Mouse (Mus musculus) MEL (cell line): ENCODE data around the gene Ceacam19. TPM values are rescaled to one million over a fixed set of nuclear protein-coding genes. Genes with fewer than 3 reads are reported as not detected.

Experiments used
- DNase-seq: peaks from one replicate; pipeline ENCODE4 v3.0.0; 2011; ENCODE audit warnings: low read depth, low spot score
- H3K27ac ChIP-seq: 2 replicates; pipeline ENCODE4 v1.5.1; 2012; ENCODE audit warnings: low read depth, mild to moderate bottlenecking, control low read depth, low read length, moderate library complexity; ENCODE audit not compliant: control insufficient read depth
- H3K27me3 ChIP-seq, 2 experiments: fragments of 150-350 bp in 1 of 2; sonication (generic) in 1 of 2; 2 replicates each; pipeline ENCODE4 v1.6.1; 2012; ENCODE audit warnings: low read length in 2 of 2, mild to moderate bottlenecking in 2 of 2, improper control_type of control experiment in 1 of 2, moderate library complexity in 1 of 2; ENCODE audit not compliant: insufficient read depth in 2 of 2, control insufficient read depth in 1 of 2
- H3K36me3 ChIP-seq, 2 experiments: 2 replicates each; pipeline ENCODE4 v1.6.1; 2012 to 2014; ENCODE audit warnings: low read length in 2 of 2, improper control_type of control experiment in 1 of 2, inconsistent platforms in 1 of 2, mild to moderate bottlenecking in 1 of 2; ENCODE audit not compliant: insufficient read depth in 2 of 2, control insufficient read depth in 1 of 2
- H3K4me1 ChIP-seq, 2 experiments: fragments of 150-350 bp in 1 of 2; sonication (generic) in 1 of 2; 2 replicates each; pipeline ENCODE4 v1.6.1; 2012; ENCODE audit warnings: low read length in 2 of 2, improper control_type of control experiment in 1 of 2, mild to moderate bottlenecking in 1 of 2; ENCODE audit not compliant: insufficient read depth in 2 of 2, control insufficient read depth in 1 of 2
- H3K4me3 ChIP-seq, 2 experiments: fragments of 150-350 bp in 1 of 2; sonication (generic) in 1 of 2; 2 replicates each; pipeline ENCODE4 v1.5.1; 2012; ENCODE audit warnings: low read depth in 2 of 2, low read length in 2 of 2, mild to moderate bottlenecking in 2 of 2, moderate library complexity in 2 of 2, control low read depth in 1 of 2, improper control_type of control experiment in 1 of 2; ENCODE audit not compliant: control insufficient read depth in 1 of 2, insufficient read depth in 1 of 2
- H3K79me2 ChIP-seq: 2 replicates; pipeline ENCODE4 v1.6.1; 2012; ENCODE audit warnings: mild to moderate bottlenecking, low read length, moderate library complexity; ENCODE audit not compliant: control insufficient read depth, poor library complexity, insufficient read depth
- H3K9ac ChIP-seq: 2 replicates; pipeline ENCODE4 v1.6.1; 2012; ENCODE audit warnings: low read depth, mild to moderate bottlenecking, control low read depth, low read length, moderate library complexity; ENCODE audit not compliant: control insufficient read depth, poor library complexity, severe bottlenecking
- H3K9me3 ChIP-seq: fragments of 150-350 bp; sonication (generic); replicated peaks from 2 replicates; pipeline ENCODE4 v1.6.1; 2012; ENCODE audit warnings: mild to moderate bottlenecking, low read length, improper control_type of control experiment, moderate library complexity; ENCODE audit not compliant: insufficient read depth
- BHLHE40 ChIP-seq: IDR thresholded peaks from 2 replicates; pipeline ENCODE4 v1.6.1; 2012; ENCODE audit warnings: low read depth, mild to moderate bottlenecking, inconsistent platforms, low read length, improper control_type of control experiment, borderline replicate concordance
- CHD1 ChIP-seq: IDR thresholded peaks from 2 replicates; pipeline ENCODE4 v1.6.1; 2012; ENCODE audit warnings: low read depth, mild to moderate bottlenecking, inconsistent platforms, low read length, improper control_type of control experiment
- CHD2 ChIP-seq: IDR thresholded peaks from 2 replicates; pipeline ENCODE4 v1.6.1; 2011; ENCODE audit warnings: low read length, improper control_type of control experiment
- ELF1 ChIP-seq: IDR thresholded peaks from 2 replicates; pipeline ENCODE4 v1.6.1; 2014; ENCODE audit warnings: low read depth, mild to moderate bottlenecking, inconsistent platforms, low read length, improper control_type of control experiment, moderate library complexity
- GABPA ChIP-seq: IDR thresholded peaks from 2 replicates; pipeline ENCODE4 v1.6.1; 2012; ENCODE audit warnings: low read depth, mild to moderate bottlenecking, inconsistent platforms, low read length, improper control_type of control experiment, moderate library complexity
- HCFC1 ChIP-seq: IDR thresholded peaks from 2 replicates; pipeline ENCODE4 v1.6.1; 2012; ENCODE audit warnings: low read depth, mild to moderate bottlenecking, inconsistent platforms, low read length, improper control_type of control experiment, moderate library complexity
- JUND ChIP-seq: IDR thresholded peaks from 2 replicates; pipeline ENCODE4 v1.6.1; 2011; ENCODE audit warnings: low read depth, mild to moderate bottlenecking, improper control_type of control experiment, low read length
- KAT2A ChIP-seq: conservative IDR thresholded peaks from 2 replicates; pipeline ENCODE4 v1.6.1; 2012; ENCODE audit warnings: low read depth, low read length, improper control_type of control experiment, inconsistent platforms
- MAFK ChIP-seq: IDR thresholded peaks from 2 replicates; pipeline ENCODE4 v1.6.1; 2011; ENCODE audit warnings: low read depth, mild to moderate bottlenecking, low read length, improper control_type of control experiment, borderline replicate concordance
- MAX ChIP-seq: IDR thresholded peaks from 2 replicates; pipeline ENCODE4 v1.6.1; 2011; ENCODE audit warnings: low read length, improper control_type of control experiment
- MAZ ChIP-seq: IDR thresholded peaks from 2 replicates; pipeline ENCODE4 v1.6.1; 2012; ENCODE audit warnings: low read depth, mild to moderate bottlenecking, inconsistent platforms, low read length, improper control_type of control experiment
- MXI1 ChIP-seq: IDR thresholded peaks from 2 replicates; pipeline ENCODE4 v1.6.1; 2011; ENCODE audit warnings: mild to moderate bottlenecking, low read depth, low read length, improper control_type of control experiment
- MYC ChIP-seq: IDR thresholded peaks from 2 replicates; pipeline ENCODE4 v1.6.1; 2011; ENCODE audit warnings: low read depth, mild to moderate bottlenecking, low read length, improper control_type of control experiment, moderate library complexity
- NELFE ChIP-seq: IDR thresholded peaks from 2 replicates; pipeline ENCODE4 v1.6.1; 2011; ENCODE audit warnings: low read depth, low read length, improper control_type of control experiment
- NRF1 ChIP-seq: IDR thresholded peaks from 2 replicates; pipeline ENCODE4 v1.6.1; 2014; ENCODE audit warnings: low read depth, mild to moderate bottlenecking, inconsistent platforms, low read length, improper control_type of control experiment, moderate library complexity; ENCODE audit not compliant: poor library complexity, insufficient read depth, severe bottlenecking
- POLR2AphosphoS2 ChIP-seq: IDR thresholded peaks from 2 replicates; pipeline ENCODE4 v1.6.1; 2011; ENCODE audit warnings: low read length, improper control_type of control experiment
- POLR2AphosphoS5 ChIP-seq: IDR thresholded peaks from 2 replicates; pipeline ENCODE4 v1.6.1; 2012; ENCODE audit warnings: low read depth, borderline replicate concordance, mild to moderate bottlenecking, inconsistent platforms, low read length, moderate library complexity, mixed read lengths
- RAD21 ChIP-seq: IDR thresholded peaks from 2 replicates; pipeline ENCODE4 v1.6.1; 2011; ENCODE audit warnings: mild to moderate bottlenecking, low read depth, low read length, improper control_type of control experiment
- SIN3A ChIP-seq: IDR thresholded peaks from 2 replicates; pipeline ENCODE4 v1.6.1; 2012; ENCODE audit warnings: low read length, improper control_type of control experiment, inconsistent platforms
- TAL1 ChIP-seq: IDR thresholded peaks from 2 replicates; pipeline ENCODE4 v1.6.1; 2012; ENCODE audit warnings: mild to moderate bottlenecking, inconsistent platforms, low read length, moderate library complexity, mixed read lengths
- TBP ChIP-seq: IDR thresholded peaks from 2 replicates; pipeline ENCODE4 v1.8.0; 2011; ENCODE audit warnings: low read depth, low read length, improper control_type of control experiment
- TCF12 ChIP-seq: IDR thresholded peaks from 2 replicates; pipeline ENCODE4 v1.6.1; 2014; ENCODE audit warnings: low read depth, mild to moderate bottlenecking, inconsistent platforms, low read length, improper control_type of control experiment, moderate library complexity
- UBTF ChIP-seq: IDR thresholded peaks from 2 replicates; pipeline ENCODE4 v1.6.1; 2012; ENCODE audit warnings: low read depth, mild to moderate bottlenecking, inconsistent platforms, low read length, improper control_type of control experiment, moderate library complexity, borderline replicate concordance; ENCODE audit not compliant: insufficient read depth
- USF1 ChIP-seq: IDR thresholded peaks from 2 replicates; pipeline ENCODE4 v1.6.1; 2014; ENCODE audit warnings: low read depth, mild to moderate bottlenecking, inconsistent platforms, low read length, improper control_type of control experiment, moderate library complexity
- USF2 ChIP-seq, 2 experiments: IDR thresholded peaks; 2 replicates each; pipeline ENCODE4 v1.6.1; 2011 to 2012; ENCODE audit warnings: improper control_type of control experiment in 2 of 2, low read length in 2 of 2, borderline replicate concordance in 1 of 2, inconsistent platforms in 1 of 2, low read depth in 1 of 2, mild to moderate bottlenecking in 1 of 2; ENCODE audit not compliant: insufficient read depth in 1 of 2
- ZC3H11A ChIP-seq: IDR thresholded peaks from 2 replicates; pipeline ENCODE4 v1.6.1; 2012; ENCODE audit warnings: low read depth, mild to moderate bottlenecking, inconsistent platforms, low read length, improper control_type of control experiment
- ZMIZ1 ChIP-seq: IDR thresholded peaks from 2 replicates; pipeline ENCODE4 v1.6.1; 2012; ENCODE audit warnings: low read depth, mild to moderate bottlenecking, inconsistent platforms, low read length, improper control_type of control experiment, moderate library complexity
- polyA plus RNA-seq, 2 experiments: library from polyadenylated mRNA; stranded (reverse) in 1 of 2; unstranded in 1 of 2; fragments of >175 nt in 1 of 2; fragments of >200 nt in 1 of 2; gene quantifications; 2 replicates each; pipeline versions ENCODE4 v1.2.1 to v1.2.4; 2012; ENCODE audit warnings: low replicate concordance in 2 of 2, low read depth in 1 of 2; ENCODE audit not compliant: insufficient read length in 2 of 2, insufficient read depth in 1 of 2, missing spikeins in 1 of 2
- total RNA-seq: library from RNA; depleted of rRNA; stranded (reverse); fragments of 300-350 nt; gene quantifications from 2 replicates; pipeline ENCODE4 v1.2.3, GENCODE M21; 2012

The Ceacam19 gene
- total and polyA plus RNA-seq, 3 experiments, result 0.03 to 0.04 TPM; not detected in 1

- peaks cover 0 to 2% of the 10 kb centered on the region in 2 experiments; a peak in 1 of 4 replicates for H3K27me3 ChIP-seq
- H3K27ac ChIP-seq, result no peak overlapping the region
- no peaks in the 10 kb centered on the region for H3K4me1 ChIP-seq
- TF ChIP-seq MAFK, result no peak
- no peak for TF ChIP-seq MXI1
- no peak for TF ChIP-seq BHLHE40
- TF ChIP-seq USF1, result no peak
- no peak for TF ChIP-seq ZMIZ1
- TF ChIP-seq TBP, result no peak
- no peak for TF ChIP-seq TAL1
- no peak for TF ChIP-seq GABPA
- no peak for TF ChIP-seq HCFC1
- no peak for TF ChIP-seq RAD21
- TF ChIP-seq MYC, result no peak
- TF ChIP-seq NELFE, result no peak
- TF ChIP-seq KAT2A, result no peak
- TF ChIP-seq TCF12, result no peak
- H3K9me3 ChIP-seq, result no peaks in the 10 kb centered on the region
- no peak overlapping the region for H3K9ac ChIP-seq
- no peaks in the 10 kb centered on the region for H3K79me2 ChIP-seq
- H3K4me3 ChIP-seq, result no peak overlapping the region
- DNase-seq, result no peak
- H3K36me3 ChIP-seq, result no peaks in the 10 kb centered on the region
These were observed 28.0 kb downstream of the Ceacam19 start for GRCm38 (mm10) chr7:19859740-19860139.

GRCm38 (mm10) chr7:19856283-19856682, 31.5 kb downstream of the Ceacam19 start:
- Histone ChIP-seq H3K36me3 (no peaks in the 10 kb centered on the region), H3K79me2 (no peaks in the 10 kb centered on the region), H3K9ac (no peak overlapping the region), H3K4me3 (no peak overlapping the region), H3K27ac (no peak overlapping the region), H3K27me3 (peaks cover 0 to 2% of the 10 kb centered on the region in 2 experiments; a peak in 1 of 4 replicates), H3K9me3 (no peaks in the 10 kb centered on the region), H3K4me1 (no peaks in the 10 kb centered on the region)
- TF ChIP-seq UBTF, result no peak
- TF ChIP-seq ZC3H11A, result no peak
- TF ChIP-seq NRF1, result no peak
- TF ChIP-seq POLR2AphosphoS2, result no peak
- TF ChIP-seq MAFK, result no peak
- TF ChIP-seq TBP, result no peak
- TF ChIP-seq USF2 (IDR thresholded peaks at IDR 0.05; ENCODE audit: borderline replicate concordance in 1 of 2, insufficient read depth in 1 of 2, low read depth in 1 of 2, low read length in 2 of 2), result no peak
- no peak for TF ChIP-seq MAZ
- no peak for TF ChIP-seq POLR2AphosphoS5
- TF ChIP-seq CHD2, result no peak
- TF ChIP-seq HCFC1, result no peak
- TF ChIP-seq MAX, result no peak
- TF ChIP-seq SIN3A, result no peak
- no peak for TF ChIP-seq CHD1
- TF ChIP-seq JUND, result no peak
- no peak for TF ChIP-seq ZMIZ1
- no peak for TF ChIP-seq TCF12
- TF ChIP-seq NELFE, result no peak
- TF ChIP-seq ELF1, result no peak
- no peak for TF ChIP-seq RAD21
- DNase-seq, result no peak
